ENCODE assay signal across 9 mouse cellular contexts in genomic region chr17:43698997-43699649, GRCm38 (mm10). TPM values are rescaled to one million over a fixed set of nuclear protein-coding genes. Genes with fewer than 3 reads are reported as not detected.
DNase-seq lines count a peak whose midpoint lies in the region; ATAC-seq and TF ChIP-seq lines count a peak whose summit lies in the region.
"Had no signal": no experiment of that assay in that cellular context is flagged by ENCODE, and none has a peak within 500 bp of the region (broad histone marks: within the 10 kb centered on the region; RNA-seq: fewer than 3 reads in every experiment).

No protein-coding gene starts in this region.

- no peaks in the 10 kb centered on the region; the same call in 1 of the 2 replicates for H3K36me3 ChIP-seq in liver, embryonic 12.5 days
- H3K36me3 ChIP-seq in intestine, postnatal 0 days (ENCODE audit: control insufficient read depth, insufficient read depth), result no peaks in the 10 kb centered on the region; the same call in 1 of the 2 replicates
- H3K36me3 ChIP-seq in limb, embryonic 10.5 days, result peaks cover 16% of the 10 kb centered on the region
- no peaks in the 10 kb centered on the region for H3K36me3 ChIP-seq in neural tube, embryonic 11.5 days (ENCODE audit: control insufficient read depth, insufficient read depth, low read length)

- TF ChIP-seq CTCF in intestine, postnatal 0 days (IDR thresholded peaks at IDR 0.05; ENCODE audit: low read depth), result peak; percentile 90

- no peak for ATAC-seq in liver, embryonic 12.5 days
- ATAC-seq in intestine, postnatal 0 days, result no peak
- peak; percentile 74; the same call in 1 of the 2 replicates for ATAC-seq in neural tube, embryonic 11.5 days (ENCODE audit: insufficient read depth, low FRiP score, low TSS enrichment)

- H3K4me2 ChIP-seq in liver, embryonic 12.5 days, result no peak overlapping the region
- H3K4me2 ChIP-seq in intestine, postnatal 0 days (replicated peaks; ENCODE audit: low read depth), result no peak overlapping the region
- H3K4me2 ChIP-seq in neural tube, embryonic 11.5 days (ENCODE audit: low read depth), result no peak overlapping the region
- H3K4me2 ChIP-seq: embryonic facial prominence, embryonic 15.5 days had no signal

- H3K27ac ChIP-seq in liver, embryonic 12.5 days, result no peak overlapping the region
- no peak overlapping the region for H3K27ac ChIP-seq in intestine, postnatal 0 days (ENCODE audit: low read depth, low read length)
- H3K27ac ChIP-seq in limb, embryonic 10.5 days, result no peak overlapping the region
- H3K27ac ChIP-seq in neural tube, embryonic 11.5 days (ENCODE audit: low read depth, low read length), result no peak overlapping the region
- H3K27ac ChIP-seq: embryonic facial prominence, embryonic 15.5 days had no signal

- H3K9me3 ChIP-seq in liver, embryonic 12.5 days (replicated peaks), result no peaks in the 10 kb centered on the region
- H3K9me3 ChIP-seq in intestine, postnatal 0 days (ENCODE audit: control insufficient read depth), result no peaks in the 10 kb centered on the region
- H3K9me3 ChIP-seq in limb, embryonic 10.5 days (replicated peaks), result no peaks in the 10 kb centered on the region
- no peaks in the 10 kb centered on the region for H3K9me3 ChIP-seq in neural tube, embryonic 11.5 days (ENCODE audit: control insufficient read depth, low read length)
- H3K9me3 ChIP-seq: embryonic facial prominence, embryonic 15.5 days had no signal

- H3K9ac ChIP-seq in liver, embryonic 12.5 days, result no peak overlapping the region
- no peak overlapping the region for H3K9ac ChIP-seq in intestine, postnatal 0 days (ENCODE audit: low read depth, low read length)
- H3K9ac ChIP-seq in neural tube, embryonic 11.5 days (ENCODE audit: low read length), result no peak overlapping the region
- H3K9ac ChIP-seq: embryonic facial prominence, embryonic 15.5 days had no signal

- H3K27me3 ChIP-seq in liver, embryonic 12.5 days (replicated peaks), result no peaks in the 10 kb centered on the region
- no peaks in the 10 kb centered on the region for H3K27me3 ChIP-seq in intestine, postnatal 0 days (replicated peaks; ENCODE audit: control insufficient read depth, insufficient read depth, low read length)
- H3K27me3 ChIP-seq in limb, embryonic 10.5 days (ENCODE audit: low read depth, poor library complexity, severe bottlenecking), result no peaks in the 10 kb centered on the region
- H3K27me3 ChIP-seq in neural tube, embryonic 11.5 days (ENCODE audit: control insufficient read depth, insufficient read depth, low read length), result no peaks in the 10 kb centered on the region
- H3K27me3 ChIP-seq: embryonic facial prominence, embryonic 15.5 days had no signal

- no peaks in the 10 kb centered on the region for H3K4me1 ChIP-seq in liver, embryonic 12.5 days
- H3K4me1 ChIP-seq in intestine, postnatal 0 days (replicated peaks; ENCODE audit: control insufficient read depth, insufficient read depth, low read length), result no peaks in the 10 kb centered on the region
- no peaks in the 10 kb centered on the region for H3K4me1 ChIP-seq in limb, embryonic 10.5 days
- no peaks in the 10 kb centered on the region for H3K4me1 ChIP-seq in neural tube, embryonic 11.5 days (ENCODE audit: control insufficient read depth, insufficient read depth, low read length)
- H3K4me1 ChIP-seq: embryonic facial prominence, embryonic 15.5 days had no signal

- 39% methylated on average over 14 of the region's 14 CpGs for WGBS in liver, embryonic 12.5 days (ENCODE audit: insufficient replicate concordance)
- WGBS in intestine, postnatal 0 days, result 35% methylated on average over 14 of the region's 14 CpGs
- 47% methylated on average over 14 of the region's 14 CpGs for WGBS in limb, embryonic 10.5 days
- 44% methylated on average over 14 of the region's 14 CpGs for WGBS in neural tube, embryonic 11.5 days

- no peak overlapping the region for H3K4me3 ChIP-seq in liver, embryonic 12.5 days
- no peak overlapping the region for H3K4me3 ChIP-seq in intestine, postnatal 0 days (ENCODE audit: low read depth, low read length)
- no peak overlapping the region for H3K4me3 ChIP-seq in limb, embryonic 10.5 days
- H3K4me3 ChIP-seq in neural tube, embryonic 11.5 days (ENCODE audit: low read depth, low read length), result no peak overlapping the region
- H3K4me3 ChIP-seq: embryonic facial prominence, embryonic 15.5 days had no signal

- peak; percentile 69 for DNase-seq in liver
- peak; percentile 86 to 92 for DNase-seq in cerebellum, postnatal 10 days
- peak; percentile 29 to 77 for DNase-seq in frontal cortex, postnatal 14 days (ENCODE audit: low spot score in 2 of 2)
- peak; percentile 88 for DNase-seq in limb, embryonic 10.5 days (ENCODE audit: low spot score)
- peak; percentile 84 for DNase-seq in neural tube, embryonic 11.5 days (ENCODE audit: low spot score)
- DNase-seq in telencephalon, adult 2 months (ENCODE audit: low read depth, low spot score), result peak; percentile 55

RNA-seq across cellular contexts. Expression of gene Cyp39a1, which starts 31.9 kb away (rescaled TPM):
- polyA plus RNA-seq in liver, embryonic 12.5 days (2016; fragmentation: Nextera tagmentation; extraction: Ambion mirVana), result 2.6 and 2.8 TPM in 2 replicates
- 5.7 and 6.8 TPM in 2 replicates for polyA plus RNA-seq in intestine, postnatal 0 days (2015; fragmentation: Nextera tagmentation; extraction: Ambion mirVana)
- polyA plus RNA-seq in limb, embryonic 10.5 days (2016; fragmentation: Nextera tagmentation; extraction: Ambion mirVana), result 25.5 and 30.1 TPM in 2 replicates
- polyA plus RNA-seq in neural tube, embryonic 11.5 days (2014; fragmentation: Nextera tagmentation; extraction: Ambion mirVana), result 24.8 and 25.2 TPM in 2 replicates

RNA-seq across cellular contexts. Expression of gene Slc25a27, which starts 32.1 kb away (rescaled TPM):
- polyA plus RNA-seq in liver, embryonic 12.5 days (2016; fragmentation: Nextera tagmentation; extraction: Ambion mirVana), result 2.8 and 3.7 TPM in 2 replicates
- 2.9 and 3.2 TPM in 2 replicates for polyA plus RNA-seq in intestine, postnatal 0 days (2015; fragmentation: Nextera tagmentation; extraction: Ambion mirVana)
- 25.5 and 35.8 TPM in 2 replicates for polyA plus RNA-seq in limb, embryonic 10.5 days (2016; fragmentation: Nextera tagmentation; extraction: Ambion mirVana)
- 29.5 and 31.0 TPM in 2 replicates for polyA plus RNA-seq in neural tube, embryonic 11.5 days (2014; fragmentation: Nextera tagmentation; extraction: Ambion mirVana)
